Mouse (Mus musculus) liver, embryonic 16.5 days (tissue): ENCODE data around the gene Klf1. TPM values are rescaled to one million over a fixed set of nuclear protein-coding genes. Genes with fewer than 3 reads are reported as not detected.
A peak's percentile ranks its signal among the peaks of the same experiment; 100 is the strongest.

Experiments used
- ATAC-seq: fragments of 200-750 bp; cut with Nextera tagmentation; 2 replicates; pipeline ENCODE4 v1.8.0; 2017; ENCODE audit warnings: low read depth, mild to moderate bottlenecking, moderate number of reproducible peaks, moderate library complexity
- H3K27ac ChIP-seq: fragments of 300-500 bp; sonication (generic); 2 replicates; pipeline ENCODE4 v1.5.1; 2014; ENCODE audit warnings: mild to moderate bottlenecking, low read length
- H3K27me3 ChIP-seq: fragments of 300-500 bp; sonication (generic); 2 replicates; pipeline ENCODE4 v1.6.1; 2014; ENCODE audit warnings: low read depth, low read length, mixed read lengths; ENCODE audit not compliant: control insufficient read depth, insufficient read depth
- H3K36me3 ChIP-seq: fragments of 300-500 bp; sonication (generic); 2 replicates; pipeline ENCODE4 v1.6.1; 2014; ENCODE audit warnings: mild to moderate bottlenecking; ENCODE audit not compliant: control insufficient read depth, insufficient read depth
- H3K4me1 ChIP-seq: fragments of 300-500 bp; sonication (generic); 2 replicates; pipeline ENCODE4 v1.6.1; 2014; ENCODE audit warnings: low read depth, low read length, mixed read lengths; ENCODE audit not compliant: control insufficient read depth
- H3K4me2 ChIP-seq: fragments of 300-500 bp; sonication (generic); 2 replicates; pipeline ENCODE4 v1.6.1; 2014; ENCODE audit warnings: low read depth, low read length, mixed read lengths
- H3K4me3 ChIP-seq: fragments of 300-500 bp; sonication (generic); 2 replicates; pipeline ENCODE4 v1.5.1; 2014; ENCODE audit warnings: low read depth, mild to moderate bottlenecking, low read length
- H3K9ac ChIP-seq: fragments of 300-500 bp; sonication (generic); 2 replicates; pipeline ENCODE4 v1.6.1; 2014; ENCODE audit warnings: low read depth, low read length
- H3K9me3 ChIP-seq: fragments of 300-500 bp; sonication (generic); replicated peaks from 2 replicates; pipeline ENCODE4 v1.6.1; 2016; ENCODE audit warnings: low read length; ENCODE audit not compliant: control insufficient read depth
- WGBS: fragments of 180-500 bp; shearing (Covaris S2); extraction: QIAGEN DNeasy Blood & Tissue Kit; methylation state at CpG from one replicate; pipeline ENCODE4 v1.1.7; 2014; ENCODE audit not compliant: insufficient replicate concordance; 5-methylcytosine and 5-hydroxymethylcytosine counted together
- polyA plus RNA-seq: library from polyadenylated mRNA; unstranded; fragments of >200 nt; fragmentation: Nextera tagmentation; extraction: Ambion mirVana; gene quantifications from 2 replicates; pipeline ENCODE4 v1.2.1, GENCODE M21; 2015

The Klf1 gene
- polyA plus RNA-seq, 1 experiment from 2014 or later: 409 TPM

- Histone ChIP-seq H3K27me3 (peaks cover 16% of the 10 kb centered on the region), H3K4me3 (no peak overlapping the region), H3K4me1 (peaks cover 45% of the 10 kb centered on the region), H3K9ac (no peak overlapping the region; the same call in 1 of the 2 replicates), H3K9me3 (no peaks in the 10 kb centered on the region), H3K27ac (no peak overlapping the region), H3K4me2 (peak overlapping the region; percentile 94; the same call in 1 of the 2 replicates), H3K36me3 (peaks cover 15% of the 10 kb centered on the region)
- no peak for ATAC-seq
- WGBS: 74% methylated on average over 6 of the region's 6 CpGs
Observed at GRCm38 (mm10) chr8:84910551-84910950, 8.8 kb downstream of the Klf1 start.

DNA sequence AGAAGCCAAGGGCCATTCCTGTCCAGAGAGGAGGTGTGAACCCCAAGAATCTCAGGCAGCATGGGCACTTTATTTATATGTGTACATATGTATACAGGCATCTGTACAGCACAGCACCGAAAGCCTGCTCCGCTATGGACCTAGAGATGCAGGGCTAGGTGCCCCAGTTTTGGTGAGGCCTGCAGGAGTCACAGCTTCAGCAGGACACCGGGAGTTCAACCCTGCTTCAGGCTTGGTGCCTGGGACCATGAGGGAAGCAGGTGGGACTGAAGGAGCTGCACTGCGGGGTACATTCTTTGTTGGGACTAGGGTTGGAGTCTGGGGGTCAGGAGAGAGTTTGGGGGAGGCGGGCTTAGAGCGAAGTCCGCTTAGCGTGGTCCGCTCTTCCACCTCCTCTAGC lies 10.1 kb downstream of the Klf1 start:
- H3K4me1 ChIP-seq: peaks cover 43% of the 10 kb centered on the region
- H3K36me3 ChIP-seq: peaks cover 2% of the 10 kb centered on the region
- H3K9ac ChIP-seq: no peak overlapping the region
- H3K4me3 ChIP-seq: no peak overlapping the region
- H3K27me3 ChIP-seq: peaks cover 16% of the 10 kb centered on the region
- ATAC-seq: no peak
- H3K27ac ChIP-seq: no peak overlapping the region
- H3K4me2 ChIP-seq: no peak overlapping the region
- H3K9me3 ChIP-seq: no peaks in the 10 kb centered on the region
- 89% methylated on average over 9 of the region's 9 CpGs for WGBS

GRCm38 (mm10) chr8:84912391-84912790 lies 10.7 kb downstream of the Klf1 start:
- Histone ChIP-seq H3K27me3 (peaks cover 16% of the 10 kb centered on the region), H3K9me3 (no peaks in the 10 kb centered on the region), H3K4me1 (peaks cover 43% of the 10 kb centered on the region), H3K27ac (no peak overlapping the region), H3K4me3 (peak overlapping the region; percentile 63), H3K36me3 (no peaks in the 10 kb centered on the region), H3K4me2 (peak overlapping the region; percentile 92), H3K9ac (peak overlapping the region; percentile 60)
- ATAC-seq: no peak
- 34% methylated on average over 27 of the region's 27 CpGs for WGBS

DNA sequence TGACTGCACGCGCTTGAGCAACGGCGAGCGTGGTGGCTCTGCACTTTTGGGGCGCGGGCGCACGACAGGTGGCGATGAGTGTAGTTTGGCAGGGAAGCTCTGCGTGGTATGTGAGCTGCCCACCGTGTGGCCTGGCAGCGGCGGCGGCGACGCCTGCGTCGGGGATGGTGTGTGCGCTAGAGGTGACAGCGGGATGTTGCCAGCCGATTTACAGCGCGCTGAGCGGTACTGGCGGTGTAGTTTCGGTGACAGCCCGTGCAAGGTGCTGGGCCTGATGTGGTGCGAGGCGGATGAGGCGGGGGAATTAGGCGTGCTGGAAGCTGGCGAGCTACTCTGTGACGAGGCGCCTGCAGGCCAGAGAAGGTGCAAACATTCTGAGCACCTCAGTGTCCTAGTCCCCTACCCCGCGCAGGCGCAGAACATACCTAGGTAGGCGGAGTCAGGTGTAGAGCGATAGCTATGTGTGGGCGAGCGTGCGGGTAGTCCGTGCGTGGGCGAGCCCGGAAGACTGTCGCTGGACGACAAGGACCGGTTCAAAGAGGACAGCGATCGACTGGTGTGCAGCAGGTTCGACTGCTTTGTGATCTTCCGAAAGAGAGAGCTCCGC lies 11.3 kb downstream of the Klf1 start:
- Histone ChIP-seq H3K4me3 (peak overlapping the region; percentile 63), H3K4me1 (peaks cover 39% of the 10 kb centered on the region), H3K4me2 (peak overlapping the region; percentile 92), H3K27ac (peak overlapping the region; percentile 1; the same call in 1 of the 2 replicates), H3K27me3 (peaks cover 19% of the 10 kb centered on the region), H3K9ac (peak overlapping the region; percentile 60), H3K36me3 (no peaks in the 10 kb centered on the region), H3K9me3 (no peaks in the 10 kb centered on the region)
- 1% methylated on average over 55 of the region's 55 CpGs for WGBS
- peak; percentile 60 for ATAC-seq

DNA sequence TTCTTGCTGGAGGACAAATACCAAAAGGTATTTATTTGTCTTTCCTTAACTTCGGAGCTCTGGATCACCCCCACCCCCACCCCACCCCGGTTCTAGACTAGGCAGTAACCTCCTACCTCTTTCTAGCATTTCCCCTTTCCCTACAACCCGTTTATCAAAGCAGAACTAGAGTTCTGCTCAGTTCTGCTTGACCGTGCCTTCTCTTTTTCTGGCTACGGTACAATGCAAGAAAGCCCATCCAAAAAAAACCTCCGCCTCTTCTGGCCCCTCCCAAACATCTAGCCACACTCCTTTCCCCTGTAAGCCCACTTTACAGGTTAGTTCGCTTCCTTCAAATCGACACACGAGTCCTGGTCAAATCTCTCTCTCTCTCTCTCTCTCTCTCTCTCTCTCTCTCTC lies 11.8 kb downstream of the Klf1 start:
- no peak for ATAC-seq
- 6% methylated on average over 9 of the region's 9 CpGs for WGBS
- H3K4me2 ChIP-seq: peak overlapping the region; percentile 92
- H3K4me3 ChIP-seq: peak overlapping the region; percentile 63
- H3K9me3 ChIP-seq: no peaks in the 10 kb centered on the region
- H3K27ac ChIP-seq: peak overlapping the region; percentile 1; the same call in 1 of the 2 replicates
- H3K4me1 ChIP-seq: peaks cover 39% of the 10 kb centered on the region
- peak overlapping the region; percentile 60 for H3K9ac ChIP-seq
- H3K27me3 ChIP-seq: peaks cover 21% of the 10 kb centered on the region
- H3K36me3 ChIP-seq: no peaks in the 10 kb centered on the region

GRCm38 (mm10) chr8:84913960-84914359 lies 12.2 kb downstream of the Klf1 start:
- Histone ChIP-seq H3K27ac (no peak overlapping the region), H3K27me3 (peaks cover 21% of the 10 kb centered on the region), H3K9ac (no peak overlapping the region), H3K36me3 (no peaks in the 10 kb centered on the region), H3K9me3 (no peaks in the 10 kb centered on the region), H3K4me3 (peak overlapping the region; percentile 63; the same call in 1 of the 2 replicates), H3K4me2 (peak overlapping the region; percentile 92), H3K4me1 (peaks cover 36% of the 10 kb centered on the region)
- WGBS: 25% methylated on average over 4 of the region's 4 CpGs
- no peak for ATAC-seq

DNA sequence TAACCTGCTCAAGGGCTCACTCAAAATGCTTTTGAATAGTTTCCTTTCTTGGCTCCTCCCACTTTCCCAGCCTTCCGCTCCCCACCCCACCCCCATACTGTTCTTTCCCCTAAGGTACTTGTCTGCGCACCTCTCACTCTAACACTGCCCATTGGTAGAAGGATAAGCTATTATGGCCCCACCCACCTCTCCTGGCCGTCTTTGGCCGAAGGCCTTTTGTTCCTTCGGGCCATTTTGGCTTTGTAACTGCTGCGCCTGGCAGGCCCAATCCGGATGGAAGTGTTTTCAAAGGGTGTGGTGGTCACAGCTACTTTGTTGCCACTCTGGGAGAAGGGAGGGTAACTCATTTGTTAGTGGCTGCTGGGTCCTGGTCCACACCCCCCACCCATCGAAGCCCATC lies 13.5 kb downstream of the Klf1 start:
- no peak overlapping the region for H3K27ac ChIP-seq
- no peaks in the 10 kb centered on the region for H3K9me3 ChIP-seq
- H3K4me3 ChIP-seq: no peak overlapping the region
- H3K4me1 ChIP-seq: peaks cover 23% of the 10 kb centered on the region
- WGBS: 78% methylated on average over 8 of the region's 8 CpGs
- peaks cover 21% of the 10 kb centered on the region for H3K27me3 ChIP-seq
- no peak for ATAC-seq
- no peak overlapping the region for H3K4me2 ChIP-seq
- H3K9ac ChIP-seq: no peak overlapping the region
- no peaks in the 10 kb centered on the region for H3K36me3 ChIP-seq

DNA sequence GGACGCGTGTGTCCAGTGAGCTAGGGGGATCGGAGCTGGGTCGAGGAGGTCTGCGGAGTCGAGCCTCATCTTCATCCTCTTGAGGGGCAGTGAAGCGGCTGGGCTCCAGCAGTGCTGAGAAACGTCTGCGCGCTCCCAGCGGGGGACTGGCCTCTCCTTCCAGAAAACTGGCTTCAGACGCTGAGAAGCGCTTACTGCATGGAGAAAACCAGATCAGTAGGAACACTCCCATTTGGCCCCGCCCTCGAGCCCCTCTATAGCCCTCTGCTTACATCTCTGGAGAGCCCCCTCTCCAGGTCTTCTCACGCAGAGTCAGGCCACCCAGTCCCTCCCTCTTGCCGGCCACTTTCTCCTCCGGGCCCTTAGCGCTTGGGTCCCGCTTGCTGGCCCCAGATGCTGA lies 16.1 kb downstream of the Klf1 start:
- H3K4me2 ChIP-seq: no peak overlapping the region
- no peaks in the 10 kb centered on the region for H3K9me3 ChIP-seq
- no peak overlapping the region for H3K4me3 ChIP-seq
- H3K27me3 ChIP-seq: peaks cover 8% of the 10 kb centered on the region
- WGBS: 42% methylated on average over 20 of the region's 20 CpGs
- no peak overlapping the region for H3K9ac ChIP-seq
- H3K27ac ChIP-seq: no peak overlapping the region
- no peaks in the 10 kb centered on the region for H3K36me3 ChIP-seq
- H3K4me1 ChIP-seq: peaks cover 13% of the 10 kb centered on the region
- ATAC-seq: no peak

DNA sequence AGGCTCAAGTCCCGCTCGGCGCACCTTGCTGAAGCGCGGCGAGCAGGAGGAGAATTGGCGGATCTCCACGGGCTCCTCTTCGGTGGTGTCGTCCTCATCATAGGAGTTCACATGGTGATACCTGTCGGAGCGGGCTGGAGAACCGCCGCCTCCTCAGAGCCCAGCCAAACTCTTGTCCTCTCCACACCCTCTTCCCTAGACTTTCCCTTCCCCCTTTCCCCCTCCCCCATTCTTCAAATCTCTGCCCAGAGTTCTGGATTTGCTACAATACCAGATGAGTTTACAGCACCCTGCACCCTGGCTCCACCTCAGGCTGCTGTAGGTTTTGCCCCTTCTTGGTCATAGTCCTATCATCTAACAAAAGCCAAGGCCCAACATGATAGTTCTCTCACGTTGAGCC lies 16.9 kb downstream of the Klf1 start:
- no peaks in the 10 kb centered on the region for H3K36me3 ChIP-seq
- H3K9me3 ChIP-seq: no peaks in the 10 kb centered on the region
- peaks cover 5% of the 10 kb centered on the region for H3K27me3 ChIP-seq
- H3K27ac ChIP-seq: no peak overlapping the region
- ATAC-seq: no peak
- H3K4me2 ChIP-seq: no peak overlapping the region
- H3K9ac ChIP-seq: no peak overlapping the region
- no peak overlapping the region for H3K4me3 ChIP-seq
- H3K4me1 ChIP-seq: peaks cover 5% of the 10 kb centered on the region
- WGBS: 87% methylated on average over 15 of the region's 15 CpGs
